Mouse (Mus musculus) adrenal gland, adult 8-10 months (tissue): ENCODE measurements at regions not wholly inside any gene's neighbourhood (a gene's known extent, or its start where the extent isn't known, plus 50 kb on each side); places are given as distances from the start of the nearest gene placed in this dataset.

Experiments used
- DNase-seq: peaks from one replicate; pipeline ENCODE4 v3.0.0; 2022

GRCm38 (mm10) chr15:25117980-25118379, 295.6 kb downstream of the Basp1 start:
- no peak for DNase-seq

GRCm38 (mm10) chr15:25102727-25103126, 310.8 kb downstream of the Basp1 start:
- DNase-seq, result no peak

GRCm38 (mm10) chr15:25093758-25094157, 319.8 kb downstream of the Basp1 start:
- no peak for DNase-seq

- no peak for DNase-seq
Measured at GRCm38 (mm10) chr15:25069701-25070100, 343.9 kb downstream of the Basp1 start.

- DNase-seq, result no peak
Measured at GRCm38 (mm10) chr15:25059347-25059746, 354.2 kb downstream of the Basp1 start.

GRCm38 (mm10) chr15:25047875-25048274, 365.7 kb downstream of the Basp1 start:
- DNase-seq, result no peak

GRCm38 (mm10) chr15:25046514-25047138, 366.9 kb downstream of the Basp1 start:
- DNase-seq, result no peak

- DNase-seq, result no peak
Measured at GRCm38 (mm10) chr15:25036231-25036630, 377.3 kb downstream of the Basp1 start.

GRCm38 (mm10) chr15:25027865-25028264, 385.7 kb downstream of the Basp1 start:
- no peak for DNase-seq

- DNase-seq, result no peak
Measured at GRCm38 (mm10) chr15:25026786-25027461, 386.6 kb downstream of the Basp1 start.

- no peak for DNase-seq
Measured at GRCm38 (mm10) chr15:25026351-25026750, 387.2 kb downstream of the Basp1 start.

- DNase-seq, result no peak
Measured at GRCm38 (mm10) chr15:25020916-25021315, 392.6 kb downstream of the Basp1 start.

GRCm38 (mm10) chr15:25019352-25019941, 394.1 kb downstream of the Basp1 start:
- DNase-seq, result no peak

GRCm38 (mm10) chr15:25018937-25019336, 394.6 kb downstream of the Basp1 start:
- no peak for DNase-seq

GRCm38 (mm10) chr15:25007720-25008119, 405.8 kb downstream of the Basp1 start:
- DNase-seq, result no peak

- no peak for DNase-seq
Measured at GRCm38 (mm10) chr15:25000171-25000570, 413.4 kb downstream of the Basp1 start.

GRCm38 (mm10) chr15:24993325-24993673, 420.3 kb downstream of the Basp1 start:
- DNase-seq, result no peak

GRCm38 (mm10) chr15:24992665-24993324, 420.8 kb downstream of the Basp1 start:
- no peak for DNase-seq

- no peak for DNase-seq
Measured at GRCm38 (mm10) chr15:24990082-24990786, 423.3 kb downstream of the Basp1 start.

GRCm38 (mm10) chr15:24980841-24981240, 432.7 kb downstream of the Basp1 start:
- DNase-seq, result no peak

- no peak for DNase-seq
Measured at GRCm38 (mm10) chr15:24972020-24972419, 441.5 kb downstream of the Basp1 start.

- DNase-seq, result no peak
Measured at GRCm38 (mm10) chr15:24969391-24969812, 444.2 kb downstream of the Basp1 start.
